Mouse (Mus musculus): ENCODE results near the gene Fgf11.

GRCm38 (mm10) chr11:69846198-69846680 is 44.6 kb upstream of the Fgf11 start, which contains the start of gene Plscr3:
- TF ChIP-seq CTCF (conservative IDR thresholded peaks at IDR 0.05; ENCODE audit: low read length) = no peak
- TF ChIP-seq POU5F1 (IDR thresholded peaks at IDR 0.05; ENCODE audit: borderline replicate concordance, low read length) = no peak

Measured in E14TG2a.4 (cell line).